Mouse (Mus musculus): ENCODE data around the gene Gm14819. TPM values are rescaled to one million over a fixed set of nuclear protein-coding genes. Genes with fewer than 3 reads are reported as not detected.

Gm14819 gene
- polyA plus RNA-seq (2017; shearing (Covaris generic)), result not detected

GRCm38 (mm10) chrX:35403883-35404282, at the start of gene Gm14819:
Gene Gm14819, plus strand, starts transcription at chrX:35404183.

Data from naive thymus-derived CD4-positive, alpha-beta T cell, adult 5 months (primary cell).